Mouse (Mus musculus): ENCODE data around the gene Cfap74.
A peak's percentile ranks its signal among the peaks of the same experiment; 100 is the strongest.
"Not testable (repeated sequence)": the region's sequence is repeated elsewhere in the genome, so short reads cannot be mapped to it uniquely, and the experiment has no call there.

Cfap74 gene

GRCm38 (mm10) chr4:155412124-155412523, 3.1 kb downstream of the Cfap74 start:
- no peak for DNase-seq

- DNase-seq: no peak
These were observed 4.8 kb downstream of the Cfap74 start for GRCm38 (mm10) chr4:155413641-155414335.

GRCm38 (mm10) chr4:155414656-155415235, 5.8 kb downstream of the Cfap74 start:
- DNase-seq: no peak

- DNase-seq: no peak
These were observed 11.1 kb downstream of the Cfap74 start for GRCm38 (mm10) chr4:155420137-155420536.

GRCm38 (mm10) chr4:155421412-155422370, 12.7 kb downstream of the Cfap74 start:
- DNase-seq: not testable (repeated sequence)

GRCm38 (mm10) chr4:155423988-155424387, 15.0 kb downstream of the Cfap74 start:
- DNase-seq: no peak

- no peak for DNase-seq
These were observed 17.3 kb downstream of the Cfap74 start for GRCm38 (mm10) chr4:155426272-155426671.

- DNase-seq: no peak
These were observed 19.5 kb downstream of the Cfap74 start for GRCm38 (mm10) chr4:155428442-155428841.

- DNase-seq: no peak
These were observed 20.2 kb downstream of the Cfap74 start for GRCm38 (mm10) chr4:155429202-155429601.

GRCm38 (mm10) chr4:155432358-155432757, 23.4 kb downstream of the Cfap74 start:
- DNase-seq: no peak

- DNase-seq: no peak
These were observed 25.0 kb downstream of the Cfap74 start for GRCm38 (mm10) chr4:155433993-155434392.

GRCm38 (mm10) chr4:155442808-155443207, 33.8 kb downstream of the Cfap74 start:
- DNase-seq: no peak

GRCm38 (mm10) chr4:155451597-155451996, 42.6 kb downstream of the Cfap74 start:
- DNase-seq: no peak

GRCm38 (mm10) chr4:155458575-155458974, 49.6 kb downstream of the Cfap74 start:
- DNase-seq: no peak

GRCm38 (mm10) chr4:155463050-155463449, 54.1 kb downstream of the Cfap74 start:
- DNase-seq: no peak

- DNase-seq: no peak
These were observed 54.6 kb downstream of the Cfap74 start for GRCm38 (mm10) chr4:155463611-155464010.

GRCm38 (mm10) chr4:155464061-155464460, 55.1 kb downstream of the Cfap74 start:
- no peak for DNase-seq

- DNase-seq: no peak
These were observed 56.6 kb downstream of the Cfap74 start for GRCm38 (mm10) chr4:155465607-155466006.

GRCm38 (mm10) chr4:155466080-155466479, 57.1 kb downstream of the Cfap74 start:
- no peak for DNase-seq

GRCm38 (mm10) chr4:155467237-155468010, 58.4 kb downstream of the Cfap74 start:
- no peak for DNase-seq

GRCm38 (mm10) chr4:155468952-155469351, 60.0 kb downstream of the Cfap74 start, which contains the start of gene Tmem52:
TSS of gene Tmem52 (plus strand) at chr4:155469114.
- DNase-seq: peak; percentile 70

- no peak for DNase-seq
These were observed 60.7 kb downstream of the Cfap74 start for GRCm38 (mm10) chr4:155469590-155470262.

Data from lung, postnatal 10 days (tissue).